Mouse (Mus musculus): ENCODE measurements around the gene Fbln2.

The Fbln2 gene

DNA sequence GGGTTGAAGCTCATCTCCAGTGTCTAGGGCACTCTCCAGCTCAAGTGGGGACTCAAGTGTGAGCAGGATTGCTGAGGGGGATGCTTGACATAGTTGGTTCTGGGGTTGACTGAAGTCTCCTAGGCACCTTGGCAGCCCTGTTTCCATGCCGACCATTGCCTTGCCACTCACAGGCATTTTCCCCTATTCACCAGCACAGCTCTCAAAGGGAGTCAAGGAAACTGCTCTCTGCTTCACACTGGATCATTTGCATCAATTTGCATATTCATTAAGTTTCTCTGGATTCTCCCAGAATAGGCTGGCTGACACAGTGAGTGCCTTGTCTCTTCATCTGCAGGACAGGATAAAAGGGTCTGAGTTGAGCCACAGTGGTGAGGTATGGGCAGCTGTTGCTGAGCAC, 89.6 kb downstream of the Fbln2 start:
- CTCF ChIA-PET = interaction anchor here in 2 of 4 experiments (0.6 to 2.9 kb wide), 6 partner anchors 10 to 967 kb away, joined by 3 to 12 read pairs (median 6); partner anchors contain the start of gene Wnt7a (in 1 of the 2)
- POLR2A ChIA-PET = interaction anchor here in 2 of 4 experiments (0.7 to 1.1 kb wide), 4 partner anchors 15 to 313 kb away, joined by 3 read pairs; partner anchors contain the start of gene Iqsec1 (in 1 of the 2)

- ChIA-PET CTCF (interaction anchor here in 2 of 4 experiments (0.6 to 2.9 kb wide), 4 partner anchors 10 to 967 kb away, joined by 3 to 12 read pairs (median 7); no protein-coding TSS in a partner anchor), POLR2A (interaction anchor here in 1 of 4 experiments (0.8 to 1.1 kb wide), 2 partner anchors 120 to 314 kb away, joined by 3 read pairs; partner anchors contain the start of gene Iqsec1)
Measured at GRCm38 (mm10) chr6:91302337-91302736, 90.1 kb downstream of the Fbln2 start.

- ChIA-PET CTCF (interaction anchor here in 1 of 4 experiments (1.1 to 1.2 kb wide), 2 partner anchors 18 to 107 kb away, joined by 3 read pairs; partner anchors contain the start of gene Wnt7a), POLR2A (no interaction called here)
Measured at GRCm38 (mm10) chr6:91304172-91304571, 91.9 kb downstream of the Fbln2 start.

DNA sequence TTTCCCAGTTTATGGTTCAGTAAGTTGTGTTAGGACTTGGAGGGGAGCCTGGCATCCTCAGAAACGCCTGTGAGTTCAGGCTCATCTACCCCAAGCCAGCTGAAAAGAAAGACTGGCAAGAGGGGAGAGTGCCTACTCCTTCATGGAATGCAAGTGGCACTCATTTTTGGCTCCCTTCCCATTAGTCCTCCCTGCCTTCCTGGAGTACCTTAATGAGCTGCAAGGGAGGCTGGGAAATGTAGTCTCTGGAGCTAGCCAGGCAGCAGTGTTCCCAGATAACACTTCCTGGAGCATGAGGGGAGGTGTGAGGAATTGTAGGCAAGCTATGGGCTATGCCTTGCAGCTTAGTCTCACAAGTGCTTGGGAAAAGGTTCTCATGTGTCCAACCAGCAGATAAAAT, 95.7 kb downstream of the Fbln2 start:
- ChIA-PET CTCF (interaction anchor here in 3 of 4 experiments (0.7 to 1.7 kb wide), 7 partner anchors 14 to 104 kb away, joined by 3 to 5 read pairs (median 4); partner anchors contain the start of gene Wnt7a (in 2 of the 3)), POLR2A (interaction anchor here in 2 of 4 experiments (0.6 to 1.4 kb wide), 9 partner anchors 9 to 319 kb away, joined by 3 to 5 read pairs (median 3); partner anchors contain the start of genes Chchd4 (in 1 of the 2), Iqsec1 (in 1 of the 2) and Tmem43 (in 1 of the 2))

GRCm38 (mm10) chr6:91311204-91311603, 98.9 kb downstream of the Fbln2 start:
- CTCF ChIA-PET = interaction anchor here in 1 of 4 experiments (1.3 to 2.2 kb wide), 2 partner anchors 10 to 26 kb away, joined by 6 to 7 read pairs; no protein-coding TSS in a partner anchor
- POLR2A ChIA-PET = interaction anchor here in 2 of 4 experiments (1.1 to 1.5 kb wide), 4 partner anchors 12 to 129 kb away, joined by 3 to 5 read pairs (median 4); no protein-coding TSS in a partner anchor

DNA sequence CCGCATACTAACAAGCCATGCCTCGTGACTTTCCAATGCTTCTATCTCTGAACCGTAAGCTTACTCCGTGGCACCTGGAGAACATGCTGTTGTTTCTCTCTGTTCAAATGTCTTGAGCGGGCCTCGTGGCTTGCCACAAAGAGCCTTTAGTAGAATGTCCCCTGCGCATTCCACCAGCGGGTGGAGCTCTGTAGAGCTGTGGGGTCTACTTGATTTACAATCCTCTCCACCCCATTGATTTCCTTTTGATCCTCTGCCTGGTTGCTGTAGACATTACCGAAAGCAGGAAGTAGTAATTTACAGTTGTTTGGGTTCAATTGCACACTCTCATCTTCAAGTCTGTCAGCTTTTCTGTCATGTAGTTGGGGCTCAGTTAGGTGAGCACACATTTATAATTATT, 100.2 kb downstream of the Fbln2 start:
- ChIA-PET CTCF (interaction anchor here in 3 of 4 experiments (0.6 to 2.2 kb wide), 4 partner anchors 11 to 1179 kb away, joined by 4 to 9 read pairs (median 6); no protein-coding TSS in a partner anchor), POLR2A (interaction anchor here in 1 of 4 experiments (1.0 to 1.5 kb wide), 3 partner anchors 10 to 128 kb away, joined by 3 to 5 read pairs (median 4); no protein-coding TSS in a partner anchor)

Measured in embryonic stem cell, embryonic (primary cell).